Mouse (Mus musculus) small intestine, adult 2 months (tissue): Measurements from ENCODE around the gene Ctps2.

ENCODE experiments used
- CTCF ChIP-seq: fragments of 200-500 bp; IDR thresholded peaks from 2 replicates; pipeline ENCODE4 v1.5.1; 2012; ENCODE audit warnings: low read depth, mild to moderate bottlenecking, control low read depth, inconsistent platforms, low read length, moderate library complexity, mixed read lengths; ENCODE audit not compliant: insufficient replicate concordance, insufficient read length; ENCODE audit errors: extremely low read depth
- POLR2A ChIP-seq: fragments of 200-500 bp; IDR thresholded peaks from 2 replicates; pipeline ENCODE4 v1.6.1; 2012; ENCODE audit warnings: low read depth, mild to moderate bottlenecking, control low read depth, inconsistent platforms, low read length, moderate library complexity

DNA sequence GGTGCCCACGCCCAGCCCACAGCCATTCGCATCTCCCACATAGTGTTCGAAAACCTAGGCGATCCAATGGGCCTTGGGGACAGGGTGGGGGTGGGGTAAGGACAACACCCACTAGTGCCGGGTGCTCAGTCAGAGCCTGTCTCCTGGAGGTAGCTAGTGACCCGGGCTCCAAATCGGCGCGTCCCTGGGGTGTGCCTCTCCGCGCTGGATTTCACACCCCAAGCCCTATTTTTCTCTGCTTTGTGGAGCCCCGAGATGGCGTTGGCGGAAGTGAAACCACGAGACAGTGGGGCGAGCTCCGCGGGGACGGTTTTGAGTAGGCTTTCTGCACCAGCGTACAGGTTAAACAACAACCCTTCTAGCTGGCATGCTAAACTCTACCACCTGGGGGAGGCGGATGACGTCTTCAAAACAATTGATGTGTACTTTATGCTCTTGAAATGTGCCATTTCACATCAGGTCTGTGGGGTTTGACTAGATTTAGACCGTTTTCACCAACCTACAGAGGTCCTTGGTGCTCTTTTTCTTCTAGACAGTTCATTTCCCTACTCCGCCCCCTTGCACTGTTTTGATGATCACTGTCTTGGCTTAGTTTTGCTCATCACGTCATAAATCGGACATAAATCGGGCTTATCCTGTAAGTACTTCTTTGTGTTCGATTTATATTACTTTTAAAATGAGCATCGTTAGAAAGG is 1.1 kb downstream of the Ctps2 start:
- TF ChIP-seq POLR2A (no peak), CTCF (peak; percentile 8; the same call in 1 of the 2 replicates)
